Mouse (Mus musculus) ES-Bruce4 (cell line): ENCODE results near the gene Celf5.

Experiments
- CTCF ChIP-seq: IDR thresholded peaks from one replicate; pipeline ENCODE4 v1.8.1; 2011; ENCODE audit warnings: low read depth, low read length
- POLR2A ChIP-seq: IDR thresholded peaks from one replicate; pipeline ENCODE4 v1.8.1; 2011; ENCODE audit warnings: low read length; ENCODE audit not compliant: insufficient read depth

GRCm38 (mm10) chr10:81421797-81422100, 60.8 kb downstream of the Celf5 start:
- no peak for TF ChIP-seq CTCF
- no peak for TF ChIP-seq POLR2A
